Mouse (Mus musculus) stomach, postnatal 0 days (tissue): ENCODE data around the gene Dbil5.

Experiments used
- CTCF ChIP-seq: IDR thresholded peaks from 2 replicates; pipeline ENCODE4 v1.5.1; 2016; ENCODE audit warnings: antibody characterized with exemption, low read depth, mild to moderate bottlenecking, moderate library complexity
- EP300 ChIP-seq: optimal IDR thresholded peaks from 2 replicates; pipeline ENCODE3; 2016; ENCODE audit warnings: antibody characterized with exemption

- TF ChIP-seq EP300: peak; percentile 82
- TF ChIP-seq CTCF: no peak
Observed at GRCm38 (mm10) chr11:76180146-76180540, 37.3 kb upstream of the Dbil5 start.
